Mouse (Mus musculus): ENCODE results near the gene Usp7.

DNA sequence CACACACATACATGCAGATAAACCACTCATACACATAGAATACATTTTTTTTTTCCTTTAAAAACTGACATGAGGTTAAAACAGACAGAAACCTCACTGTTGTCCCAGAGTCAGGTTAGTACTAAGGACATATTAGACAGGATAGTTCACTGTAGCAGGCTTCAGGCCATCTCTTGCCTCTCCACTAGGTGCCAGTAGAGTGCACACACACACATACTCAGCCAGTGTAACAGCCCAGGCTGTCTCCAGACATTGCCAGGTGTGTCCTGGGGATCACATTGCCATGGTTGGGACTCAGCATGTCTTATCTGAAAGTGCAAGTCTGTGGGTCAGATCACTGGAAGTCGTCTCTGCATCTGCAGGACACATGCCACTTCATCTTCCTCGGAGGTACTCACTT lies 148.3 kb downstream of the Usp7 start:
- peak; percentile 95 for TF ChIP-seq CTCF (IDR thresholded peaks at IDR 0.05; ENCODE audit: low read depth)
- TF ChIP-seq EP300 (IDR thresholded peaks at IDR 0.05; ENCODE audit: low read depth), result no peak

All from liver, embryonic 14.5 days (tissue).